Mouse (Mus musculus) spleen, postnatal 14 days (tissue): ENCODE data around the gene St6galnac5.

Experiments
- DNase-seq, 2 experiments: peaks; one replicate each; pipeline ENCODE4 v3.0.0; 2021 to 2022; ENCODE audit warnings: low spot score in 2 of 2

Gene St6galnac5

GRCm38 (mm10) chr3:152867654-152868525 lies 114.2 kb downstream of the St6galnac5 start:
- no peak for DNase-seq

DNA sequence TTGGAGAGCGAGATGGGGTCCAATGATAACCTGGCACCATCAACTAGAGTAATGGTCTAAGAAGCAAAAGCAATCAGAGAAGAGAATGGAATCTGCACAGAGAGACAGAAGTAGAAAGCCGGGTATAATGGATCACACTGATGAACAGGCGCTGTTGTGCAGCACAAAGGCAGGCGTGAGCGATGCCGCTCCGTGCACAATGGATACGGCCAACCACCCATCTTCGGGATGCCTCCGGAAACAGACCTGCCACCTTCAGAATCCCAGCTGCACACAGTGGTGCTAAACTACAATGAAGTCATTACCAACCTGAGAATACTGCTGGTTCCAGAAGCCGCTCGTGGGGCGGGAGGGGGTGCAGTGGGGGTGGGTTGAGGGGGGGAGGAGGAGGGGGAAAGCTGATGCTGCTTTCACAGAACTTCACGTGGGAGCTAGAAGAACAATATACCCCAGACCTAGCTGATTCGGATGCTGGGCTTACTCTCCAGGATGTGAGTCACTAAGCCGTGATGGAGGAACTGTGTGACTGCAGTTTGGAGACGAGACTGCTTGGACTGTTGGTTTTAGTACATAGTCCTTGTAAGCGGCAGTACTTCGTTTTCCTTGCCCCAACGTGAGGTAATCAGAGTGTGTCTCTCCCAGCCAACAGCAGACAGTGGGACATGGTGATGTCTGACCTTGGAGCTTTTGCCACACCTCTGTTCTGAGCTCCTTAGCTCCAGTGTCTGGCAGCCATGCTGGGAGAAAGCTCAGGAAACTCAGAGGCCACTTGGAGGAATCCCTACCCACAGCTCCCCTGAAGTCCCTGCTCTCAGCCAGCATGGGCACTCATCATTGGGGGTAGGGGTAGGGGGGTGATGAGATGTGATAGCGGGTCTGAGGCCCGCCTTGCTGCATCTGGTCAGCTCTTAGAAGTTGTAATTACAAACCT lies 115.7 kb downstream of the St6galnac5 start:
- DNase-seq = no peak

DNA sequence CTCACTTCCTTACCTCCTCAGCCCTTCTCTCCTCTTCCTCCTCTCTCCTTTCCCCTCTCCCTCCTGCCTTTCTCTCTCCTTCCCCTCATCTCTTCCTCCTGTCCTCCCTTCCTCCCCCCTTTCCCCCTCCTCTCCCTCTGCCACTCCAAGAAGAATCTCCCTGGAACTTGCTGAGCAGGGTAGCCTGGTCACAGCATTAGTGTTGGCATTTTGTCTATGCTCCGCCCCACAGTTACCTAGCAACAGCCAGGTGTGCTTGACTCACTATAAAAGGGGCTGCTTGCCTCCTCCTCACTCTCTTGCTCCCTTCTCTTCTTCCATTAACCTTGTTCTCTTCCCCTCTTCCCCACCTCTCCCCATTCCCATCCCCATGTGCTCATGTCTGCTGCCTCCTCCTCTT lies 120.1 kb downstream of the St6galnac5 start:
- no peak for DNase-seq

DNA sequence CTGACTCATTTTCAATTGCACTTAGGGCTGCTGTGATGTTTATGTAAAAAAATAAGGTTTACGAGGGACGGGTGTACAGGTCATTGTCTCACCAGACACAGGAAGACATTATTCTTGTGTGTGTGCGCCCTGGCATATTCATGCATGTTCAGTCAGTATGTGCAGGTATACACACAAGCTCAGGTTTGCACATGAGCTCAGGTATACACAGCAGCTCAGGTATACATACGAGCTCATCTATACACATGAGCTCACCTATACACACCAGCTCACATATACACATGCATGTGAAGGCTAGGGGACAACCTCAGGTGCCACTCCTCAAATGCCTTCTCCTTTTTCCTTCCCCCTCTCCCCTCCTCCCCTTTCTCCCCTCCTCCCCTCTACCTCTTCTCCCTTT lies 120.6 kb downstream of the St6galnac5 start:
- no peak for DNase-seq

DNA sequence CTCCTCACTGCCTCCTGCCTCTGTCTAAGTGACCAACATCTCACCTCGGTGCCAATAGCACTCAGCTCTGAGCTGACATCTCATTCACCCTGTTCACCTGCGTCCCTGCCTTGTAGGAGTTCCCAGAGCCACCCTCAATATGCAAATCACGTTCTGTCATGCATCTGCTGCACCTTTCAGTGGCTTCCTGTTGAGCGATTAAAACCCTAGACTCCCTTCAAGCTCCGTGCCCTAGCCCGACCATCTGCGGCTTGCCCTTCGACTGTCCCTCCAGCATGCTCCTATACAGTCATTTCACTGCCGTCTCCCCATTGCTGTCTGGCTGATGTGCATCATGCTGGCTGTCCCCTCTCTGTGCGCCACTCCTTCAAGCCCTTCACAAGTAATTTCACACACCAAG lies 126.0 kb downstream of the St6galnac5 start:
- DNase-seq = peak in 1 of 2 experiments; percentile 3

DNA sequence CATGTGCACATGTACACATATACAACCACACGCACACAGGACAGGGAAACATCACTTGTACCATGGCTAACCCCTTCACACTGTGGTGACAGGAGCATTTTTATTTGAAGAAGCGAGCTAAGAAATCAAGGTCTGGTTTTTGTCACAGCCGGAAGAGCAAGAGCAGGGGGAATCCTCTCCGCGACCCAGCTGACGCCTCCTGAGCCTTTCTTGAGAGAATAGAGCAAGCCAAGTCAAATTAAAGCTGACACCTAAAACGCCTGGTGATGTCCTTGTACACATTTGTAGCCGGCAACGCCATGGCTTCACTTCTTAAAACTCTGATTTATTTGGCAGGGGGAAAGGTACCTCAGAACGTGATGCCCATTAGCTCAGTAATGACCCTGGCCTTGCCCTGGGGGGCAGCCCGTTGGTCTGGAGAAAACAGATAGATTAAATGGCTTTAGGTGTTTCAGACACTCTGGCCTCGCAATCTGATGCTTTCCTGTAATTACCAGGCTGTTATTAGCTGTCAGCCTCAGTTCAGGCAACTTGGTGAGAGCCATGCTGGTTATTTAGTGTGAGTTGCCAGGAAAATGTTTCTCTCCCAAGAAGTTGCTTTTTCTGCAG lies 126.9 kb downstream of the St6galnac5 start:
- no peak for DNase-seq

GRCm38 (mm10) chr3:152843925-152844324 lies 138.1 kb downstream of the St6galnac5 start:
- no peak for DNase-seq

DNA sequence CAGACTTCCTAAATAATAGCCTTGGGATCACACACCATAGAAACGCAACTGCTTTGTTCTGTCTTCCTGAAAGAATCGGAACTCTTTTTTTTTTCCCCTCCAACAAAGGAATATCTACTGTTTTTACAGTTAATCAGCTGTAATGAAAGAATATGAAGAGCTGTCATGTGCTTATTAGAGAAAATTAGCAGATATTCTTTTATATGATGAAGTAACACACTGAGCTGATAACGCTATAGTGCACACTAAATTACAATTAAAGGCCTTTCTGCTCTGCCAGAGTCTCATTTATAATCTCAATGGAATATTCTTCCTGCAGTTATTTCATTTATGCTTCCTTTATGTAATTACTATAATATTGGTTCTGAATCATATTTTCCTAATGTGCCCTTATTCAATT lies 139.4 kb downstream of the St6galnac5 start:
- no peak for DNase-seq

DNA sequence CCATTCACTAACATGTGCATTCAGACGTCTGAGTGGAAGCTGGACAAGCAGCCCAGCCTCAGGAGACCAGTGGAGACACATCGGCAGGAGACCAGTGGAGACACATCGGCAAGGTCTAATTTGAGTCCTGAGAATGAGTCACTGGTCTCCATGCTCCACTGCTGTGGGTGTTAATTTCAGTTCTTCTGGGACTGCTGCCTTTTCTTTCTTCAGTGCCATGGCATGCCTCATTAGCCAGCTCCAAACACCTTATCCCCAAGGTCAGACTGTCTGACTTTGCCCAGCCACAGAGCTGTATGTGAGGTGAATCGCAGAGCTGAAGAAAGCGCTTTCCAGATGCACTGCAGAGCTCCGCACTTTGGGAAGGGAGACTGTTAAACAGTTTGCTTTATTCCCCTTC lies 140.8 kb downstream of the St6galnac5 start:
- DNase-seq = no peak

GRCm38 (mm10) chr3:152837938-152838337 lies 144.1 kb downstream of the St6galnac5 start:
- no peak for DNase-seq

GRCm38 (mm10) chr3:152837407-152837806 lies 144.6 kb downstream of the St6galnac5 start:
- DNase-seq = no peak

GRCm38 (mm10) chr3:152832436-152832835 lies 149.6 kb downstream of the St6galnac5 start:
- no peak for DNase-seq

GRCm38 (mm10) chr3:152831974-152832373 lies 150.1 kb downstream of the St6galnac5 start:
- DNase-seq = no peak

- DNase-seq = no peak
Measured at GRCm38 (mm10) chr3:152831377-152831776, 150.7 kb downstream of the St6galnac5 start.

- DNase-seq = peak; percentile 6 to 9
Measured at GRCm38 (mm10) chr3:152821202-152821601, 160.8 kb downstream of the St6galnac5 start.

GRCm38 (mm10) chr3:152820406-152820805 lies 161.6 kb downstream of the St6galnac5 start:
- no peak for DNase-seq

GRCm38 (mm10) chr3:152815110-152815509 lies 166.9 kb downstream of the St6galnac5 start:
- no peak for DNase-seq

GRCm38 (mm10) chr3:152813905-152814304 lies 168.1 kb downstream of the St6galnac5 start:
- no peak for DNase-seq

DNA sequence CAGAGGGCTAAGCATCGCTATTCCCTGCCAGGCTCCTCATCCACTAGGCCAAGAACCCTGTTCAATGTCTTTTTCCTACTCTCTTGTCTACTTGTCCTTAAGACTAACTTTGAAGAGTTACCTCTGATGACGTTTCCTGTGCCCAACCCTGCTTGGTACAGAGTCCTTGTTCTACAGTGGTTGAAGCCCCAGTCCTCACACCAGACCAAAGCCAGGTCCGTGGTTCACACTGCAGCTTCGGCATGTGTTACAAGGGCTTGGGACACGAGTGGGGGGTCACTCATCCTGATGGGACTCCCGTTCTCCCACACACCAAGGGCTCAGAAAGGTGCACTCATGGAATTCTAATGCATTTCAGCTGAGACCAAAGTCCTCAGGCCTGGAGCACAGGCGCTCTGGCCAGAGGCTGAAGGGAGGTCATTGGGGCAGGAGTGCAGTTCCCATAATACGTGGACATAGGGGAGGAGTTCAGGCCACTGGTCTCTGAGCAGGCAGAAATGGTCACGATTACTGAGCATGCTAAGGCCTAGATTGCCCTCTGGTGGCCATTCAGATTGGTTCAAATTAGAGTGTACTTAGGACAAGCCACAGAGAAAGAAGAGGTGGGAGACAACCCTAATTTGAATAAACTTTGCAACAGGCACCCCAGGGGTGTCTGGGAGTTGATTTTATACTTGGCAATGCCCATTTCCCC lies 182.2 kb downstream of the St6galnac5 start:
- DNase-seq = no peak

DNA sequence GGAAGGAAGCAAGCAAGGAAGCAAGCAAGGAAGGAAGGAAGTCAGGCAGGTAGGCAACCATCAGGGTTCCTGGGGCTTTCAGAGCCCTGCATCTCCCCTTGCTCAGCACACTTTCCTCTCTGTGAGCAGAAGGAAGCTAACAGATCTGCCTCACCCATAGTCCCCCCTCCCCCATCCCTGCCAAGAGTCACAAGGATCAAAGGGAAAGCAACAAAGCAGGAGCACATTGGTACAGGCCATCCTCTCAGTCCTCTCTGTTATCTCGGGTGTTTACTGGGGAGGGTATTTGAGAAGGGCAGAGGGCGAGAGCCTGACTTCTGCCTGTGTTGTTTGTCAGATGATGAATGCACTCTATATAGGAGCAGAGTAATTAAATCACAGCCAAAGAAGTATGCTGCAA lies 184.7 kb downstream of the St6galnac5 start:
- no peak for DNase-seq

GRCm38 (mm10) chr3:152796216-152796615 lies 185.8 kb downstream of the St6galnac5 start:
- no peak for DNase-seq
